Mouse (Mus musculus) megakaryocyte, adult 5-6 weeks (primary cell): ENCODE results near the gene Cbfa2t2. TPM values are rescaled to one million over a fixed set of nuclear protein-coding genes. Genes with fewer than 3 reads are reported as not detected.

ENCODE experiments used
- ATAC-seq: 2 replicates; pipeline ENCODE4 v1.8.0; 2016; ENCODE audit warnings: mild to moderate bottlenecking, inconsistent platforms; ENCODE audit not compliant: poor library complexity, severe bottlenecking
- total RNA-seq, 2 experiments: library from RNA; stranded (forward) in 1 of 2; stranded (reverse) in 1 of 2; fragments of 153-499, 151-499 nt in 1 of 2; fragments of 221-1000, 200-1000 nt in 1 of 2; gene quantifications; 2 replicates each; pipeline versions ENCODE4 v1.2.3 to v1.2.4; 2015 to 2017

Gene Cbfa2t2
- total RNA-seq, 2 experiments from 2014 or later: 7.5 to 13.7 TPM

- ATAC-seq: no peak
These were observed 98.5 kb downstream of the Cbfa2t2 start for GRCm38 (mm10) chr2:154534704-154535270.

DNA sequence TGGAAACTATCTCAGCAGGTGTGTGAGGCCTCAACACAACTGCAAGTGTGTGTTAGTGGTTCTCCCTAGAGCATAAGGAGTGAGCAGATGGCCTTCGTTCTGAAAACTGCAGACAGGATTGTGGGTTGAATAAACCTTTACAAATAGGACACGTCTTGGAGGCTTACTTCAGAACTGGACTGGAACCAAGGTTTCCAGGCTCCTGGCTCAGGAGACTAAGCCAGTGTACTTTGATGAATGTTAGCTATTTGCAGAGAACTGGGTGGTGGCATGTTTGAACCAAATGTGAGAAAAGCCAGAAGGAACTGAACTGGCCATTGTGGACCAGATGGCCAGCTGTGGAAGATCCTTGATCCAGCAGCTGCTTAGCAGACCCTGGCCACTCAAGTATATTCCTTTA is 102.0 kb downstream of the Cbfa2t2 start:
- ATAC-seq: no peak

GRCm38 (mm10) chr2:154538710-154539109 is 102.4 kb downstream of the Cbfa2t2 start:
- no peak for ATAC-seq

GRCm38 (mm10) chr2:154539720-154540119 is 103.4 kb downstream of the Cbfa2t2 start:
- peak; percentile 78 for ATAC-seq

DNA sequence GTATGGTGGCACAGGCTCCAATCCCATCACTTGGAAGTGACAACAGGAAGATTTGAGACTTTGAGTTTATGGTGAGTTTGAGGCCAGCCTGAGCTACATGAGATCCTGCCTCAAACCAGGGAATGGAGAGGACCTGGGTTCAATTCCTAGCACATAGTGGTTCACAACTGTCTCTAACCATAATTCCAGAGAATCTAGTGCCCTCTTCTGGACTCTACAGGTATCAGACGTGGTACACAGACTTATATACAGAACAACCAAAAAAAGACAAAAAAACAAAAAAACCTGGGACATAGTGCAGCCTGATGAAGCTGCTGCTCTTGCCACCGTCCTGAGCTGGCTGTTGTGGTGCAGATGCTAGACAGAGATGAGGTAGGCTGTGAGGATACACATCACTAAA is 105.3 kb downstream of the Cbfa2t2 start:
- ATAC-seq: no peak

- ATAC-seq: no peak
These were observed 107.5 kb downstream of the Cbfa2t2 start for GRCm38 (mm10) chr2:154543567-154544347.

GRCm38 (mm10) chr2:154546711-154547110 is 110.4 kb downstream of the Cbfa2t2 start, which contains the start of gene 1700003F12Rik:
1700003F12Rik (plus strand) TSS chr2:154547085.
- no peak for ATAC-seq

GRCm38 (mm10) chr2:154548688-154549087 is 112.4 kb downstream of the Cbfa2t2 start:
- no peak for ATAC-seq

DNA sequence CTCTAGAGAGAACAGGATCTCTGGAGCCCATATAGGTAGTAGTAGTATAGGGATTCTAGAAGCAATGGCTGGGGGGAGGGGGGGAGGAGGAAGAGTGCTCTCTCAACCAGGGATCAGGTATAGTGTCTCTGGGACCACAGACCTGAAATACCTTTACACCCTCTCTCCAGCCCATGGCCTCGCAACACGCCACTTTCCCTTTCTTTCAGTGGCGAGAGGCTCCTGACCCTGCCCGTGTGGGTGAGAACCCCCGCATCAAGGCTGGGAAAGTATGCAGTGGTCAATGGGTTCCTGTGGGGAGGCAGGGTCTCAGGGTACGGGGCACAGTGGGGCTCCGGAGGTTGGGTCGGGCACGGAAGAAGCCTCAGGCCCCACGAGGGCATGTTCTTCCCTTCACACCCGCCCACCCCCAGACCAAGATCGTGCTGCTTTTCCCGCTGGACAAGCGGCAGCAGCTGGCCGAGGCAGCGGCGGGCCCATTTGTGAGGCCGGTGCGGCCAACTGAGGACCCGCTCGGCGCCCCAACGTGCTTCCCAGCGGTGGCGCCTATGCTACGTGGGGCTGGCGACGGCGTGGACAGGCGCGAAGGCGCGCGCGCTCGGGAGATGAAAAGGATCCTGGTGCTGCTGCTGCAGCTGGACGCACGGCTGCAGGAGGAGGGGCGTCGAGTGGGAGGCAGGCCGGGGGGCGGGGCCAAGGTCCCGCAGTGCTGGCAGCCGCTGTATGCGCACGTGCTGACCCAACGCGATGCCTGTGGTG is 113.0 kb downstream of the Cbfa2t2 start:
- peak; percentile 72 for ATAC-seq

GRCm38 (mm10) chr2:154549886-154550189 is 113.6 kb downstream of the Cbfa2t2 start:
- ATAC-seq: no peak

DNA sequence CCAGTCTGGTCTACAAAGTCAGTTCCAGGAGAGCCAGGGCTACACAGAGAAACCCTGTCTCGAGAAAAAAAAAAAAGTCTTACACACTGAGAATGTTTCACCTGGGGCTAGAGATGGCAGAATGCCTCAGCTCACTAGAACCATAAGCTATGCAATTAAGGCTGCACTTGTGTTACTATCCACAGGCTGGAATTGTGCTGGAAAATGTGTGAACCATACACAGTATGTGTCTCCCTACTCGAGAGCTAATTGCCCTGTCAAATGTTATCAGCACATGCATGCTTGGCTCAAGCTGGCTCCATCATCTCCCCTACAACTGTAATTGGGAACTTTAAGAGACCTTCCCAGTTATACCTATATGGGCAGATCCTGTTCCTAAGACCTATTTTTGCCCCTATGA is 114.7 kb downstream of the Cbfa2t2 start:
- ATAC-seq: no peak

DNA sequence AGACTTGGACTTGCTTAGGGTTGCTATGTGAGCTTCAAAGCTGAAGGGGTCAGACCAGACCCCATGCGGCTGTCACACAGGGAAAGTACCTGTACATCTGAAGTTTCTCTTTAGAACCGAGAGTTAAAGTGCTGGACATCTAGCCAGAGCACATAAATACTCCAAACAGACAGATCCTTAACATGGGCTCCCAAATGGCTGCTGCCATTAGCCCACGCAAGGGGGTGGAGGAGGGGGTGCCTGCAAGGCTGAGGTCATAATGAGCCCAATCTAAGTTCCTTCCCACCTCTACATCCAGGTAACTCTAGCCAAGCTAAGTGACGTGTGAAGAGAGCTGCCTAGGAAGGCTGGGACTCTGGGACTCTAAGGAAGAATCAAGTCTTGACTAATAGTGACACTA is 115.2 kb downstream of the Cbfa2t2 start, which contains the start of gene Actl10:
Actl10 (plus strand) TSS at position 301 of the 400 bp plus-strand sequence.
- no peak for ATAC-seq

- peak; percentile 33 for ATAC-seq
These were observed 115.6 kb downstream of the Cbfa2t2 start for GRCm38 (mm10) chr2:154551927-154552326.

DNA sequence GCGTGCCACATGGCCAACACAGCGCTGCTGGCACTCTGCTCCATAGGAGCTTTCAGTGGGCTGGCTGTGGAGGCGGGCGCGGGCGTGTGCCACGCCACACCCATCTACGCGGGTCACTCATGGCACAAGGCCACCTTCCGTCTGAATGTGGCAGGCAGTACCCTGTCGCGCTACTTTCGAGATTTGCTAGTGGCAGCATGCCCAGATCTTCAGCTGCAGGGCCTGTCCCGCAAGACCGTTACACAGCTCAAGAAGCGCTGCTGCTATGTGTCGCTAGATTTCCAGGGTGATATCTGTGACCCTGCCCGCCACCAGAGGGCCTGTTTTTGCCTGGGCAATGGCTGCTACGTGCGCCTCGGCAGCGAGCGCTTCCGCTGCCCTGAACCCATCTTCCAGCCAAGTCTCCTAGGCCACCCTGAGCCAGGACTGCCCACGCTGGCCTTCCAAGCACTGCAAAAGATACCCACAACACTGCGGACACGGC is 116.2 kb downstream of the Cbfa2t2 start:
- peak; percentile 77 for ATAC-seq

DNA sequence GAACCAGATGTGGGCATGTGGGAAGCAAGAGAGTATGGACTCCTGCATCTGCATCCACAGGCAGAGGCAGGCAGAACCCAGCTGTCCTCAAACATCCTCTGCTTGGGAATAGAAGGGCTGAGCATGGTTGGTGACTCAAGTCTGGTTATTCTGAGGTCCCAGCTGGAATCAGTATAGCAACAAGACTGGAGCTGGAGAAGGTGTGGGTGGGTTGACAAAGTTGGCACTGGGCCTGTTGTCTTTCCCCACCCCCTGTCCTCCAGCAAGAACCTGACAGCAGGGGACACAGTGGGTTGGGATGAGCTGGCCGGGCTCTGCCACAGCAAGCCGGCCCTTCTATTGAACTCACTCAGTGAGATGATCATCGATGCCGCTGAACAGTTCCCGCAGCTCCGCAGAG is 119.0 kb downstream of the Cbfa2t2 start:
- ATAC-seq: no peak

- no peak for ATAC-seq
These were observed 121.0 kb downstream of the Cbfa2t2 start for GRCm38 (mm10) chr2:154557184-154557832.

DNA sequence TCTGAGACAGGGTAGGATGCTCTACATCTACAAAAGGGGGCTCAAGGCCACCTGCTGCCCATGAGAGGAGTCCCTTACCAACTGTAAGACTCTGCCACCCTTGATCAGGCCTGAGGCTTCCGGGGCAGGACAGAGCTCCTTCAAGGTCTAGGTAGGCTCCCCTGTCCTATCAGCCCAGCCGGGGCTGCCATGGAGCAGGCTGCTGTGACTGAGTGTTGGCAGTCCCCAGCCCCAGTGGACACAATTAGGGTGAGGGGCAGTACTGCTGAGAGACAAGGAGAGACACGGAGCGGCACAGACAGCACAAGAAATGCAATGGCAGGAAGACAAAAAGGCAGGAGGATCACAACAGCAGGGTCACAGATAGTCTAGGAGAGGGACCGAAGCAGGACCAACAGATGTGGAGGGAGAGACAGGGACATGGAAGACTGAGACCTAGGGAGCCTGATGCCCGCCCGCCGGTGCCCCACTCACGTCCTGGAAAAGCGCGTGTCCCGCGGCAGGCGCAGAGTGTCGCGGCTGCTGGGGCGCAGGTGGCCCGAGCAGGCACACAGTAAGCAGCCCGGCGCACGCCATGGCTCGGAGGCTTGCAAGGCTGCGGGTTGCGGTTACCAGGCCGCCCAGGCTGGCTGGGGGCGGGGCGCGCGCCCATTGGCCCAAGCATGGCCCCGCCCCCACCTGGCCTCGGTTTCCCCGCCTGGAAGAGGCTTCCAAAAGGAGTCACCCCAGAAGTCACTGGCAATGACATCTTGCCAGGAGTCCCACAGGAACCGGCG is 122.2 kb downstream of the Cbfa2t2 start, which contains the start of gene Necab3:
Necab3 (minus strand) TSS at position 627 of the 776 bp plus-strand sequence.
- ATAC-seq: peak; percentile 88

DNA sequence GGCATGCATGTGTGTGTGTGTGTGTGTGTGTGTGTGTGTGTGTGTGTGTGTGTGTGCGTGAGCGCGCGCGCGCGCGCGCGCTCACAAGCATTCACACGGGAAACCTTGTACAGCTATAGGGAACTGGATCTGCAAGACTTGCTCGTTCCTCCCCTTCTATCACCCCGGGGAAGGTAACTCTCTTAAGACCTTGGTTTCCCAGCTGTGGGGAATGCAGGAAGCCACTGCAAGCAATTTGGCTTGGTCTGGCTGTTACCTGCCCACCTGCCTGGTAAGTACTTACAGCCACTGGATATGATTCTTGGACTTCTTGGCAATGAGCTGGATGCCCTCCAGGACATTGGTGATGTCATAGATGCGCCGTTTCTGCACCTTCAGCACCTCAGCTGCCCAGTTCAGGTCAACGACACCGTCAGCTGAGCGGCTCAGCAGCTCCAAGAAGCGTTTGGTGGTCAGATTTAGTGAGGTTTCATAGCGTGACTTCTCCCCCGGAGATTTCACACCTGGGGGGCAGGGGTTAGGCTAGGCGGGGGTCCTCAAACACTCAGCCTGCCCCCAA is 127.4 kb downstream of the Cbfa2t2 start:
- no peak for ATAC-seq

- no peak for ATAC-seq
These were observed 129.3 kb downstream of the Cbfa2t2 start for GRCm38 (mm10) chr2:154565562-154565961.

DNA sequence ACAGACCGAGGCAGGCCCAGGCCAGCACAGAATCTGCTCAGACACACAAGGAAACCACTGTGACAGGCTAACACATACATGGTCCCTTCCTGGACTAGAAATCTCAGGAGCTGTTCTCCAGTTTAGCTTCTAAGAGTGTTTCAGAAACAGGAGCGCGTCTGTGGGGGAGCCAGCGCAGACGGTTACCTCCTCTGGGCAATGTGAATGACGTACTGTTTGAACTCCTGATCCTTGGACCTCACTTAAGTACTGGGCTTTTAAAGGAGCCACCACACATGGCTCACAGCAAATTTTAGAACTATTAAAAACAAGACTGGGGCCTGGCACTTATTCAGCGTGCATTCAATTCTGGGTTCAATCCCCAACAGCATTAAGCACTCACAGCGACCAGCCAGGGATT is 130.4 kb downstream of the Cbfa2t2 start:
- no peak for ATAC-seq
